Mouse (Mus musculus) heart, adult 11 months (tissue): ENCODE results near the gene Cmbl.

Experiments used
- DNase-seq: peaks from one replicate; pipeline ENCODE4 v3.0.0; 2022

The Cmbl gene

DNA sequence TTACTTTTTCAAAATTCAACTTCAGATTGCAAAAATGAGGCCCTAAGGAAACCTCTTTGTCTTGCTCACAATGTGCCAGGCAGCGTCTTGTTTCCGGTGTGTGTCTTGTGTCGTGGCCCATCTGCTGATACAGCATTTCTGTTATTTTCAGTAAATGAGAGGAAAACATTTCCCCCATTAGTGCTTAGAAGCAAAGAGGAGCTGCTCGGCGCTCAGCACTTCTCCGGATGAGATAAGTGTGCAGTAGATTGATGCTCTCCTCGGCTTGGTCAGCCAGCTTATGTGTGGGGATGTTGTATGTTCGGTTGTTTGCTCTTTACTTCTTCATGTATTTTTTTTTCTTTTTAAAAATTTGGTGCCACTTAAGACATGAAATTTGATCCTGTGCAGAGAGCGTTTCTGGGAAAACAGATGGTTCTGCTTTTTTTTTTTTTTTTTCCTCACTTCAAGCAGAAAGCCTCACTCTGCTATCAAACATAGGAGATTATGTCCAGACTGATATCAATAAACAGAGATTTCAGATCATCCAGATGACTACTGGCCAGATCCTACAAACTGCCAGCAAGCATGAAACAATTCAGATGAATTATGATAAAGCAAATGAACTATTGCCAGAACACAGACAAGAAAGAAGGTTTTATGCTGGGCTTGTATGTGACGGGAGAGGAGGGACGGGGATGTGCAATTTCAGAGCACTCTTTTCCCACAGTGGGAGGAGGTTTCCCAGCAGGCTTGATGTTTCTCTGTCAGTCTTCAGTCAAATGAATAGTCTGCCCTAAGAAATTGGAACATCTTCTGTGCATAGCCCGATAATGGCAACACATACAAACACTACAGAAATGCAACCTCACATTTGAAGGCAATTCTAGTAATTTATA, 62.3 kb downstream of the Cmbl start:
- DNase-seq = no peak

DNA sequence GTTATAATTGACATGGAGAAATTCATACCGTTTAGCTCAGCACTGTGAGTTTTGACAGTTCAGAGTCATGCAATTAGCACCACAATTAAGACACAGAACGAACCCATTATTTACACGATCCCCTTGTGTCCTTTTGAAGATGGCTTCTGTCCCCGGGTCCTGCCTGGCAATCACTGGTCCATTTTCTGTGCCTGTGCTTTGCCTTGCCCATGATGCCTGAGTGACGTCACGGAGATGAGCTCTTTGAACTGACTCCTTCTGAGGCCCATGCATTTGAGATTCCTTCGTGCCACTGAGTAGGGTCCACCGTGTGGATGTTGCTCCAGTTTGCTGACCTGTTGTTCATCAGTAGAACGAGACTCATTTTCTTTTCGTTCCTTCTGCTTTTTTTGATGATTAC, 63.0 kb downstream of the Cmbl start:
- DNase-seq = no peak

DNA sequence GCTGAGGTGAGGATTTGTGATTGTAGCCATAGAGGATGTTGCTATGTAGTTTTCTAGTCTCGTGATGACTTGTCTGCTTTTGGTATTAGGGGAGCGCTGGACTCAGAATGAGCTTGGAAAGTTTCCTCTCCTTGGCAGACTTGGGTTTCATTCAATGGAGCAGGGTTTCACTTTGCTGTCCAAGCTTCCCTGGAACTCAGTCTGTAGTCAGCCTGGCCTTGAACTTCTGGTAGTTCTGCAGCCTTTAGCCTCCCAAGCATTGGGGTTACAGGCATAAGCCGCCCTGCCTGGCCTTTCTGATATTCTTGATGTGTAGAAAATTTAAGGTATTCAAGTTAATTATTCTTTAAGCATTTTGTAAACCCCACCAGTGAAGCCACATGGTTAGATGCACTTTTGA, 64.4 kb downstream of the Cmbl start:
- no peak for DNase-seq

DNA sequence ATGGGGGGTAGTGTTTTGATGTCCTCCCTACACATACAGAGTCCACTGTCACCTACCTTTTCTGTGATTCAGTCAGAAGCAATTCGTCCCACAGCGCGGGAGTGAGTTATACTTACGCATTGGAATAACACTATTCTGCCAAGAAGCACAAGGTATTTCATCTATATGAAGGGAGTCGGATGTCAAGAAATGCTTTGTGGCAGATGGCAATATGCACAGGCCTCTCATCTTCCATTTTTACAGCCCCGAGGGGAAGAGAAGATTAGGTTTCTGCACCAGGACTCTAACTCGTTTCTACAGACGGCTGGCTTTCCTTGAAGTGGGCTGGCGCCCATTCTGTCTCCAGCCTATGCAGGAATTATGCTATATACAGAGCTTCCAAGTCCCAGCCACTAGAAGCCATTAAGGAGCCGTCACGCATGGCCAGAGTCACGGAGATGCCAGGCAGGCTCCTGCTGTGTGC, 66.2 kb downstream of the Cmbl start:
- DNase-seq = no peak

DNA sequence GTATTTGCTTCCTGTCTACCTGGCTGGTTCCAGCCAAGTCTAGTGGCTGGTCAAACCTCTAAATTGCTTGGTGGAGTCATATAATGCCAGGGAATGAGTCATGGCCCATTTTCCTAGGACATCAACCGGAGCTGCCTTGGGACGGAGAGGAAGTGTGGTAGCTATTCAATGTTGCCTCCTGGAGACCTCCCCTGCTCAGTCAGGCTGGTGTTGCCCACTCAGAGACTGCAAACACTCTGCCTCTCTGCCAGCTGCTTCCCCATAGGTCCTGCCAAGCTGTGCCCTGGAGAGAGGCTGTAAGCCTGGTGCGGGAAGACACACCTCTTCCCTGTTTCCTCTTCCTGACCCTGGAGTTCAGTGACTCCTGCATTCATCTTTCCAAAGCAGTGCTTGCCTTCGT, 67.3 kb downstream of the Cmbl start:
- no peak for DNase-seq

DNA sequence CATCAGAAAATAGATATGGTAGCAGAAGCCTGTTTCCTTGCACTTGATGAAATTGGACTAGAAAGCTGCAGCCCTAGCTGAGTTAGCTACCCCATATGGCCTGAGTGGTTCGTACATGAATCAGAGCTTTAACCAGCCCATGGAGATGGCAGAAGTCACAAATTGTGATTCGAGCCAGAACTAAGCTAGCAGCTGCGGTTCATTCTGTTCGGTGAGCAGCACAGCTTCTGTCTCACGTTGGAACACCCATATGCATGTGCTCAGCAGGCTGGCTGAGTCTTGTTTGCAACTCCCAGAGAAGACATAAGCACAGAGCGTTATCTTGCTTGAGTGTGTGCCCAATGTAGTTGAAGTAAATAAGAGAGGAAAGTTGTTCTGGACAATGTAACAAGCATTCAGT, 69.4 kb downstream of the Cmbl start:
- DNase-seq = peak; percentile 89

DNA sequence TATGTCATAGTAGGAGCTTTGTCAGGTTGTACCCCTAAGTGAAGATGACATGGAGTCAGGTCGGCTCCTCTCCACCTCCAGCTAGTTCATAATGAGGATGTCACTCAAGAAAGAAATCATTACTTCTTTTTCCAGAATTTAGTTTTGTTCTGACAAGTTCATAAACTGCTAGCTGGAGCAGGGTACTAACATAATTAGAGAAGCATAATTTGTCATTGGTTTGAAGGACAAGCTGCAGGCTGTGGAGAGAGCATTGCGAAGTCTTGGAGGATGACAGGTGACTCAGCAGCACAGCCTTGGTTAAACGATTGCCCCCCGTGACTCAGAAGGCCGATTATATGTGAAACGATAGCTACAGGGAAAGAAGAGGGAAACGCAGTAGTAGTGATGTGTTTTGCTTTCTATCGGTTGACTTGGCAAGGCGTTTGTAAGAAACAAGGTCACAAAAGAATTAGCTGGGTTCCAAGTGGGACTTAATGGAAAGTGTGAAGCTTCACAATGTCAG, 71.0 kb downstream of the Cmbl start:
- DNase-seq = no peak
